Mouse (Mus musculus): Measurements from ENCODE around the gene Nop16. TPM values are rescaled to one million over a fixed set of nuclear protein-coding genes. Genes with fewer than 3 reads are reported as not detected.

Gene Nop16
- total RNA-seq, 2 experiments from 2014 or later = 25.7 to 27.5 TPM

- no peak for DNase-seq (ENCODE audit: extremely low spot score in 1 of 2, low spot score in 1 of 2)
These were observed 25.4 kb downstream of the Nop16 start for GRCm38 (mm10) chr13:54564232-54565200.

- DNase-seq (ENCODE audit: extremely low spot score in 1 of 2, low spot score in 1 of 2) = no peak
These were observed 27.3 kb downstream of the Nop16 start for GRCm38 (mm10) chr13:54562562-54562961.

- no peak for DNase-seq (ENCODE audit: extremely low spot score in 1 of 2, low spot score in 1 of 2)
These were observed 29.3 kb downstream of the Nop16 start for GRCm38 (mm10) chr13:54560608-54561007.

- no peak for DNase-seq (ENCODE audit: extremely low spot score in 1 of 2, low spot score in 1 of 2)
These were observed 30.2 kb downstream of the Nop16 start for GRCm38 (mm10) chr13:54559656-54560055.

- DNase-seq (ENCODE audit: extremely low spot score in 1 of 2, low spot score in 1 of 2) = no peak
These were observed 32.2 kb downstream of the Nop16 start for GRCm38 (mm10) chr13:54557652-54558051.

- DNase-seq (ENCODE audit: extremely low spot score in 1 of 2, low spot score in 1 of 2) = no peak
These were observed 33.1 kb downstream of the Nop16 start for GRCm38 (mm10) chr13:54556796-54557195.

- DNase-seq (ENCODE audit: extremely low spot score in 1 of 2, low spot score in 1 of 2) = no peak
These were observed 33.7 kb downstream of the Nop16 start for GRCm38 (mm10) chr13:54556176-54556575.

- DNase-seq (ENCODE audit: extremely low spot score in 1 of 2, low spot score in 1 of 2) = no peak
These were observed 41.9 kb downstream of the Nop16 start for GRCm38 (mm10) chr13:54548036-54548435.

Small RNAs within 50 kb of the gene (microRNA-seq; reads per million reads assigned to microRNA genes)
- gene Gm24195 = 0 reads per million in 2 experiments

Other genes with a start within 250 kb of the Nop16 start
- 100 to 1,000 TPM; 867 to 943 TPM for gene Cplx2, start 218.7 kb downstream of the Nop16 start, total RNA-seq (2021)
- 10 to 100 TPM; 39.4 to 40.0 TPM for gene Thoc3, start 121.2 kb downstream of the Nop16 start, total RNA-seq (2021)
- gene Simc1, start 86.3 kb downstream of the Nop16 start, total RNA-seq (2021) = 10 to 100 TPM; 14.2 to 16.7 TPM
- gene 4833439L19Rik, start 24.7 kb downstream of the Nop16 start, total RNA-seq (2021) = 100 to 1,000 TPM; 151 to 172 TPM
- gene Arl10, start 15.1 kb downstream of the Nop16 start, total RNA-seq (2021) = 10 to 100 TPM; 33.3 to 33.7 TPM
- 100 to 1,000 TPM; 183 to 199 TPM for gene Higd2a, start 117 bp upstream of the Nop16 start, total RNA-seq (2021)
- 100 to 1,000 TPM; 269 to 294 TPM for gene Cltb, start 21.3 kb upstream of the Nop16 start, total RNA-seq (2021)
- gene Faf2, start 31.7 kb upstream of the Nop16 start, total RNA-seq (2021) = 10 to 100 TPM; 56.1 to 57.6 TPM
- 100 to 1,000 TPM; 139 to 158 TPM for gene Rnf44, start 103.8 kb upstream of the Nop16 start, total RNA-seq (2021)
- under 1 TPM; 0.25 to 0.31 TPM for gene Cdhr2, start 111.4 kb upstream of the Nop16 start, total RNA-seq (2021)
- gene Gprin1, start 159.8 kb upstream of the Nop16 start, total RNA-seq (2021) = 100 to 1,000 TPM; 149 to 152 TPM
- 100 to 1,000 TPM; 652 to 677 TPM for gene Sncb, start 176.5 kb upstream of the Nop16 start, total RNA-seq (2021)
- gene Eif4e1b, start 193.9 kb upstream of the Nop16 start, total RNA-seq (2021) = not detected
- gene Tspan17, start 199.3 kb upstream of the Nop16 start, total RNA-seq (2021) = 100 to 1,000 TPM in 1 of 2 experiments, 10 to 100 TPM in 1; 97.2 to 104 TPM

Data from layer of hippocampus, postnatal 25 days (tissue).